Mouse (Mus musculus): ENCODE data around the gene Rnf121.

Gene Rnf121

DNA sequence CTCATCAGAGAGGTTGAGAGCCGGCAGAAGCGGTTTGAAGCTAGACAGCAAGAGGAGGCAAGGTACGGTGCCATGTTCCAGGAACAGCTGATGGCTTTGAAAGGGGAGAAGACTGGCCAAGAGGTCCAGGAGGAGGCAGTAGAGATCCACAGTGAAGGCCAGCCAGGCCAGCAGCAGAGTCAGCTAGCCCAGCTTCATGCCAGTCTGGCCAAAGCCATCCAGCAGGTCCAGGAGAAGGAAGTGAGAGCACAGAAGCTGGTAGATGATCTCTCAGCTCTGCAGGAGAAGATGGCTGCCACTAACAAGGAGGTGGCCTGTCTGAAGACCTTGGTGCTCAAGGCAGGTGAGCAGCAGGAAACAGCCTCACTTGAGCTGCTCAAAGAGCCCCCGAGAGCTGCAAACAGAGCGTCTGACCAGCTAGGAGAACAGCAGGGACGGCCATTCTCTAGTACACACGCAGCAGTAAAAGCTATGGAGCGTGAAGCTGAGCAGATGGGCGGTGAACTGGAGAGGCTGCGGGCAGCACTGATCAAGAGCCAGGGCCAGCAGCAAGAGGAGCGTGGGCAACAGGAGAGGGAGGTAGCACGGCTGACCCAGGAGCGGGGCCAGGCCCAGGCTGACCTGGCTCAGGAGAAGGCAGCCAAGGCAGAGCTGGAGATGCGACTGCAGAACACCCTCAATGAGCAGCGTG, 65.7 kb downstream of the Rnf121 start:
- no peak for DNase-seq (ENCODE audit: low spot score in 2 of 2)

DNA sequence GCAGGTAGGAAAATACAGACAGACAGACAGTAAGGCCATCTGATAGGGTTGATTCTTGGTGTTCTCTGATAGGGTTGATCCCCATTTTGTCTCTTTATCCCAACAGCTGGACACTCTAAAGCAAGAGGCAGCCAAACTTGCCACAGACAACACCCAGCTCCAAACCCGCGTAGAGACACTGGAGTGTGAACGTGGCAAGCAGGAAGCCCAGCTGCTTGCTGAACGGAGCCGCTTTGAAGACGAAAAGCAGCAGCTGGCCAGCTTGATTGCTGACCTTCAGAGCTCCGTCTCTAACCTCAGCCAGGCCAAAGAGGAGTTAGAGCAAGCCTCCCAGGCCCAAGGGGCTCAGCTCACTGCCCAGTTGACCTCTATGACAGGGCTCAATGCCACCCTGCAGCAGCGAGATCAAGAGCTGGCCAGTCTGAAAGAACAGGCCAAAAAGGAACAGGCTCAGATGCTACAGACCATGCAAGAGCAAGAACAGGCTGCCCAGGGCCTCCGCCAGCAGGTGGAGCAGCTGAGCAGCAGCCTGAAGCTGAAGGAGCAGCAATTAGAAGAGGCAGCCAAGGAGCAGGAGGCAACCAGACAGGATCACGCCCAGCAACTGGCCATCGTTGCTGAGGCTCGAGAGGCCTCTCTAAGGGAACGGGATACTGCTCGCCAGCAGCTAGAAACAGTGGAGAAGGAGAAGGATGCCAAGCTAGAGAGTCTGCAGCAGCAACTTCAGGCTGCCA, 66.9 kb downstream of the Rnf121 start:
- peak; percentile 76 to 87 for DNase-seq (ENCODE audit: low spot score in 2 of 2)

DNA sequence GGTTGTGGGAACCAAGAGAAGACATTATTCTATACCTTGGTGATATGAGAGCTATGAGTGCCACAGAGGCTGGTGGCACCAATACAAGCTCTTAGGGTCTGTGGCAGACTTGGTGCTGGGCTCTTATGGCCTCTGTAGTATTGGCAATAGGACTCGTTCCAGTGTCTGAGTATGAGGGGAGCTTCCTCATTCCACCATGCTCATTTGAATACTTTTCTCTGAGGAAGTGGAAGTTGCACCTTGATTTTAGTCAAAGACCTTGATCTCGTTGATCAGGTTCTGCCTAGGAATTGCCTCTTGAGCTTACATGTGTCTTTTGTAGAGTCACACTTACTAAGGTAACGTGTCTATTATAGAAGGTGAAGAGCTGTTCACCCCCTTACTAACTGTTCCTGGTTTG, 71.0 kb downstream of the Rnf121 start:
- DNase-seq (ENCODE audit: low spot score in 2 of 2): no peak

DNA sequence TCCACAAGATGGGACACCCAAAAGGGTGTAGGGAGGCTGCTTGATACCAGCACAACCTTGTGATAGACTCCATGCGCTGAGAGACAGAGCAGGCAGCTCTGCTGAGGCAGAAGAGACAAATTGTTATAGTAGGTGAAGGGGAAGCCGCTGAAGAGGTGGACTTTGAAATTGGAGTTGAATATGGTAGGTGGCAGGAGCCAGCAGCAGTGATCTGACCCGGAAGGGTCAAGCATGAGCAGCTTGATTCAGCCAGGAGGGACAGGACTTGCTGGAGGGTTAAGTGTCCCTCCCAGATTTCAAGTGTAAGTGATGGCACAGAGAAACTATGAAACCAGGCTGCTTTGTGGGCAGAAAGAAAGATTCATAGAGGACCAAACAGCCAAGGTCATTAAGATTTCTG, 80.2 kb downstream of the Rnf121 start:
- no peak for DNase-seq (ENCODE audit: low spot score in 2 of 2)

DNA sequence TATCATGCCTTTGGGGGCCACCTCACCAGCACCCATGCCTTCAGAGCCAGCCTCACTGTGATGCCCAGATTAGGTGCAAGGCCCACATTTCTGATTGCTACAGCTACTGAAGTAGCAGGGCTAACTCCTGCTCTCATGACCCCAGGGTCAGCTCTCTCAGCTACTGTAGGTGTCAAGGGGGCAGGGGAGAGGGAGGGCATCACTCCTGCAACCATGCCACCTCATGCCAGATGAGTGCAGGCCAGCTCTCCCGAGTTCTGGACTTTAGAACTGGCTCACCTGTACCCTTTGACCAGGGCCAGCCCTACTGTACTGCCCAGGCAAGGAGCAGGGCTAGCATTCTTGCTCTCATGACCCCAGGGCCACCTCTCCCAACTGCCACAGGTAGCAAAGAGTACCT, 82.5 kb downstream of the Rnf121 start:
- no peak for DNase-seq (ENCODE audit: low spot score in 2 of 2)

DNA sequence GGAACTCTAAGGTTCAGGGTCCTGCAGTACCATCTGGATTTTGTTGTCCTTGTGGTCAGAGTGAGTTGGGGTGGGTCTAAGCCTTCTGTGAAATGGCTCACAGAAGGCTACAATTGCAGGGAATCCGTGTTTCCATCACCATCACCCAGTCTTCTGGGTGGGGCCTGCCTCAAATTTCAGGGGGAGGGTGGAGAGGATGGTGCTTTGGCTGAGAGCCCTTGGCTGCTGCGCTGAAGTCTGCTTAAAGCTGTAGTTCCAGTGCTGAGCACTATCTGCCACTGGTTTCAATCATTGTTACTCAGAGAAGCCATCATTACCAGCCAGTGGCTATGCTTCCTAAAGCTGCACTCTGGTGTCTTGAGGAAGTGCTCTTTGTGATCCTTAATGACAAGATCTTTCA, 90.8 kb downstream of the Rnf121 start:
- no peak for DNase-seq (ENCODE audit: low spot score in 2 of 2)

GRCm38 (mm10) chr7:101973730-101974129, 91.5 kb downstream of the Rnf121 start:
- no peak for DNase-seq (ENCODE audit: low spot score in 2 of 2)

DNA sequence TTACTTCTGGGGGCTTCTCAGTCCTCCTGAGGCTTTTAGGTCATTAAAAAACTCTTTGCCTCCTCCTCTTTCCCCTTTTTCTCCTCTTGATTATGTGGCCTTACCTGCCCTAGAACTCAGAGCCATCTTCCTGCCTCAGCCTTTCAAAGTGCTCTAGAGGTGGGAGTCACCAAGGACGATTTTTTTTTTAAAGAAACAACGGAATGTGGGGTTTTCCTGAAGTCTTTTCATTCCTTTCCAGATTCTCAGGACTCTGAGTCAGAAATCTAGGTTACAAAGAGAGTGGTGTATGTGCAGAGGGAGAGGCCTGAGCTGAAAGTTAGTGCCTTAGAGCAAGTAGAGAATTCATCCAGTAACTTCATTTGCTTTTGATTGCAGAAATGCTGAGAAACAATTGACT, 93.5 kb downstream of the Rnf121 start:
- no peak for DNase-seq (ENCODE audit: low spot score in 2 of 2)

DNA sequence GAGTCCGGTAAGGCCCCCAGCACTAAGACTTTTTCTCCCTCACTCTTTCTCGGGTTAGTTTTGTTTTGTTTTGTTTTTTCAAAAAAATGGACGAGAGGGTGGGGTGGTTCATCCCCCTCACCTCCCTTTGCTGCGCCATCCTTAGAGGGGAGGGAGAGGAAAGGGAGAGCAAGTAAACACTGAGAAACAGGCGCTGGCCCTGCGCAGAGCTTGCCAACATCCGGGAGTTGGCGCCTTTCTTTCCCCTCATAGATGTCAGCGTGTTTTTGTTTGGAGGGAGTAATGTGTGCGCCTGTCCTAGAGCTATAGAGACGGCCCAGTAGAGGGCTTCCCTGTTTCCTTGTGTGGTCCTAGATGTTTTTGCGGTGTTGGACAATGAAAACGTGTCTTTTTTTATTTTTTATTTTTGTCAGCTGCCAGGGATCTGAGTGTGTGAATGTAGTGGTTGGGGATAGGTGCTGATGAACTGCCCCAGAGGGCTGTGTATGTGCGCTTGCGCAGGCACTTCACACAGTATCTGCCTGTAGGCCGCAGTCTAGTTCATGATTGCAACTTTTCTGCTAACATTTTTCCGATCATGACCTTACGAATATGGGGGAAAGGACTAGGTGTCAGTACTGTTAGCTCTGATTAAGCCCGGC, 94.3 kb downstream of the Rnf121 start:
- DNase-seq (ENCODE audit: low spot score in 2 of 2): peak; percentile 40 to 59

DNA sequence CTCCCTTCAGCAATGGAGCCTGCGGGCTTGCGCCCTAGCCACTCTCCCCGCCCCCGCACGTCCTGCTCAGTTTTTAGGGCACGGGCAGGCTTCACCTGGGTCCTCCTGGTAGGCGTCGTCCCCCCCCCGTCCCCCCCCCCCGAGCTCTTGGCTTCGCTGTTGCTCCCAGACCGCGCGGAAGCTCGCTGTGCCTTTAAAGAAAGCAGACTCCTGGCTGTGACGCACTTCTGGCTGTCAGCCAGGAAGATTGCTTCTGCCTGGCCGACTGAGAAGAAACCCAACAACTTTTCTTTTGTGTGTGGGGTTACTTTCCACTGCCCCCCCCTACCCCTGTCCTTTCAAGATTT, 94.9 kb downstream of the Rnf121 start:
- peak; percentile 65 to 76 for DNase-seq (ENCODE audit: low spot score in 2 of 2)

DNA sequence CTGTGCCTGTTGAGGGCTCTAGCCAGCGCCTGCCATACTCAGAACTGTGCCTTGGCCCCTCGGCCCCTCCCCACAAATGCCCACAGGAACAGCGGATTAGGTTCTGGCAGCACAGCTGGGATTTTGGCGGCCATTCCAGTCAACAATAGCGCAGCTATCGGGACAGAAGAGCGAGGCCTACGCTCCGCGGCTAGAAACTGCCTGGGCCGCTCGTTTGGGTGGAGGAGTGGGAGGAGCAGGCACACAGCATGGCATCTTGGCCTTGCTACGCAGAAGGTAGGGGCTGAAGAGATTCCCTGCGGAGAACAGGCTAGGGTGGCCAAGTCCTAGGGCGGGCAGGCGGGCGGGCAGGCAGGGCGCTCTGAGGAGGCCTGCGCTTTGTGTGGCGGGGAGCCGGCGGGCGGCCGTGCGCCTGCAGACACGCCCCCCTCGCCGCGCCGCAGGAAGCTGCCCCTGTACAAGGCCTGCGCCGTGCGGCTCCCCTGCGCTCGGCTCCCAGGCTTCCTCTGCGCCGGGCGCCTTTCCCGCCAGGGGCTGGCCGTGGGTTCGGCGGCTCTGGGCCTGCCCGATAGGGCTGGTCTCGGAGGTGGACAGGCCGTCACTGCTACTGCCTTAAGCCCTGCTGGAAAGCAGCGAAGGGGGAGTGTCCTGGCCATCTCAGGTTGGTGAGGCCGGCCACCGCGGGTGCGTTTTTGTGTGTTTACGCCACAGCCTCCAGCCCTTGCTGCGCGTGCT, 95.4 kb downstream of the Rnf121 start:
- peak; percentile 66 to 76 for DNase-seq (ENCODE audit: low spot score in 2 of 2)

Measured in frontal cortex, postnatal 25 days (tissue).